Mouse (Mus musculus) lung, adult 2 months (tissue): ENCODE measurements around the gene Fbxw7. TPM values are rescaled to one million over a fixed set of nuclear protein-coding genes. Genes with fewer than 3 reads are reported as not detected.

Experiments
- DNase-seq: peaks from one replicate; pipeline ENCODE4 v3.0.0; 2022
- H3K4me1 ChIP-seq: fragments of 200-500 bp; 2 replicates; pipeline ENCODE4 v1.6.1; 2011; ENCODE audit warnings: low read length; ENCODE audit not compliant: control insufficient read depth, insufficient read depth
- H3K4me3 ChIP-seq: fragments of 200-500 bp; replicated peaks from 2 replicates; pipeline ENCODE3; 2011; ENCODE audit warnings: low read depth, mild to moderate bottlenecking, control low read depth, low read length; ENCODE audit errors: extremely low read depth
- CTCF ChIP-seq: fragments of 200-500 bp; IDR thresholded peaks from 2 replicates; pipeline ENCODE4 v1.5.1; 2011; ENCODE audit warnings: mild to moderate bottlenecking, low read length, control low read depth; ENCODE audit not compliant: insufficient read depth
- POLR2A ChIP-seq: fragments of 200-500 bp; IDR thresholded peaks from 2 replicates; pipeline ENCODE4 v1.6.1; 2011; ENCODE audit warnings: low read depth, mild to moderate bottlenecking, control low read depth, low read length, borderline replicate concordance; ENCODE audit errors: extremely low read depth
- WGBS: fragments of 180-500 bp; shearing (Covaris S2); methylation state at CpG from one replicate; pipeline ENCODE4 v1.1.7; 2018; 5-methylcytosine and 5-hydroxymethylcytosine counted together
- polyA plus RNA-seq: library from polyadenylated mRNA; depleted of rRNA; stranded (reverse); fragments of >200 nt; gene quantifications from 2 replicates; pipeline ENCODE4 v1.2.3, GENCODE M21; 2012

The Fbxw7 gene
- polyA plus RNA-seq, 1 experiment = 6.7 TPM

DNA sequence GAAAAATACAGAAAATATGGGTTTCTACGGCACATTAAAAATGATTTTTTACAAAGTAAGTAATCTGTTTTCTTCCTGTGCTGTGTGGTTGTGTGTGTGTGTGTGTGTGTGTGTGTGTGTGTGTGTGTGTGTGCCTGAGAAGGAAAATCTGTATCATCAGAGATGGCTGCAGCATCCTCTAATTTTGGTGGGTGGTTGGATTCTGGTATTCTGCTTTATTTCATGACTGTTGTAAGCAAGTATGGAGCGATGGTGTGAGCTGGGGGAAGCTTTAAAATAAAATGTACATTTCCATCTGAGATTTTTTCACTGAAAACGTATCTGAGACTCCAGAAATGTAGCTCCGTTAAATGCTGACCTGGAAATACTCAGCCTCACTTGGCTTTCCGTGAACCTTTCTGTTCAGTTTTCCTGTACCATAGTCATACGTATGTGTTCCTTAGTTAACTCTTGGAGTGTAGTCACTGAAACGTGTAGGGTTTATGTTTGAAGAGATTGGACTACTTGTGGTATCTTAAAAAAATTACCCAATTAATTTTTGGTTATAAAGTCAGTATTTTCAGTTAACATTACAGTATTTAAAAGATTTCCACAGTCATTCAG, 137.6 kb downstream of the Fbxw7 start:
- H3K4me3 ChIP-seq = no peak overlapping the region
- 64% methylated on average over 7 of the region's 7 CpGs for WGBS
- peaks cover 5% of the 10 kb centered on the region for H3K4me1 ChIP-seq
- DNase-seq = no peak
- TF ChIP-seq POLR2A (no peak), CTCF (no peak)

DNA sequence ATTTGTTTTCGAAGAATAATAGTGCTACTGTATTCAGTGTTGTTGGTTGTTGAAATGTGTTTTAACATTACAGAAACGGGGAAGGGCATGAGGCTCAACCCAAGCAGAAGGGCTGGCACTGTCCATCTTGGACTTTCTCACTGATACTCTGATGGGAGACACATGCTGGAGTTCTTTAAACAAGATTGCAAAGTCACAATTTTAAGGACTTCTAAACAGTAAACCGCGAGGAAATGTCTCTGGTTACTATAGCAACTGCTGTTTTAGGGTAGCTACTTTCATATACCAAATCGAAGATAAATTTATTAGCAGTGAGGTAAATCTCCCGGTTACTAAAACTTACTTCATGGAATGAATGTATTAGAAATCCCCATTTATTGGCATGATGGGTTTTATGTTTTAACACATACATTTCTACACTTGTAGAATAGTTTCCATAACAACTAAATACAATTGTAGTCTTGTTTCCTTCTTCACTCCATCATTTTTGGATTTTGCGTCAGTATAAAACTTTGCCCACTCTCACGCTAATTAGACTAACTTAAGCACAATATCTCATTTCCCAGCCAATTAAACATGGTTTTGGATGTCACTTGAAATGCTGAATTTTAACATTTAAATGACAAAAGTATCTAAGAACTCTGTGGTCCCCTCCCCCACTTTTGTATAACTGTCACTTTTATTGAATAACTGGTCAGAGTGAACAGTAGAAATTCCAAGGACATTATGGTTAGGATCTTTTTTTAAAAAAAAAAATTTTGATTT, 140.1 kb downstream of the Fbxw7 start:
- WGBS = 88% methylated on average over 8 of the region's 8 CpGs
- no peak overlapping the region for H3K4me3 ChIP-seq
- no peak for DNase-seq
- no peak for TF ChIP-seq POLR2A
- no peak for TF ChIP-seq CTCF
- peaks cover 5% of the 10 kb centered on the region for H3K4me1 ChIP-seq

DNA sequence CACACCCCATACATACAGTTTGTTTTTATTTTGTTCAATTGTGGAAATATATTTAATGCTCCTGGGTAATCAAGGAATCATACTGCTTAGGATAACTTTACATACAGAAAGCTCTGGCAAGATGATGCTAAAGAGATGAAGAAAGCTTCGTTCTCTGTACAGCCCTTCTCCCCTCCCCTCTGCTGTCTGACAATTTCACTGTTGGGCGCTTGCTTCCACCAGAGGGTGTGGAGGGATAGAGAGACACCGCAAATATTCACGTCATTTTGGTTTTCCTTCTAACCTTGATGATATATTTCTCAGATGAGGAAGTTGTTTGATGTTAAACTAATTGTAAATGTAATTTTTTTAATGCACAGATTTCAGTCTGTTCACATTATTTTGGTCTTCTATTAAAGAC, 140.8 kb downstream of the Fbxw7 start:
- 86% methylated on average over 4 of the region's 4 CpGs for WGBS
- H3K4me1 ChIP-seq = peaks cover 5% of the 10 kb centered on the region
- no peak for DNase-seq
- no peak overlapping the region for H3K4me3 ChIP-seq
- no peak for TF ChIP-seq POLR2A
- TF ChIP-seq CTCF = no peak

DNA sequence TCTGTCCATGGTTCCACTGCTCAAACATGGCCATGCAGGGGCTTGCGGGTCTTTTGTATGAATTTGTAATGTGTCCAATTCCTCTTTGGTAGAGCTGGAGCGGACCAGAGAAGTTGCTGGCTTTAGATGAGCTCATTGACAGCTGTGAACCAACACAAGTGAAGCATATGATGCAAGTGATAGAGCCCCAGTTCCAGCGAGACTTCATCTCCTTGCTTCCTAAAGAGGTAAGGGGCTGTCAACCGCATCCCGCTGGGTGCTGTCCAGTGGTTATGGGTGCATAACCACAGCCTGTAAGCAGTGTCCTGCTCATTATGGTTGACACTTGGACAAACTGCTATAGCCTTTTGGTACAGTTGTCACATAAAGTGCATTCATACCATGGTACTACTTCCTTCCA, 150.1 kb downstream of the Fbxw7 start:
- 95% methylated on average over 5 of the region's 5 CpGs for WGBS
- Histone ChIP-seq H3K4me3 (no peak overlapping the region), H3K4me1 (no peaks in the 10 kb centered on the region)
- no peak for TF ChIP-seq POLR2A
- TF ChIP-seq CTCF = no peak
- no peak for DNase-seq

DNA sequence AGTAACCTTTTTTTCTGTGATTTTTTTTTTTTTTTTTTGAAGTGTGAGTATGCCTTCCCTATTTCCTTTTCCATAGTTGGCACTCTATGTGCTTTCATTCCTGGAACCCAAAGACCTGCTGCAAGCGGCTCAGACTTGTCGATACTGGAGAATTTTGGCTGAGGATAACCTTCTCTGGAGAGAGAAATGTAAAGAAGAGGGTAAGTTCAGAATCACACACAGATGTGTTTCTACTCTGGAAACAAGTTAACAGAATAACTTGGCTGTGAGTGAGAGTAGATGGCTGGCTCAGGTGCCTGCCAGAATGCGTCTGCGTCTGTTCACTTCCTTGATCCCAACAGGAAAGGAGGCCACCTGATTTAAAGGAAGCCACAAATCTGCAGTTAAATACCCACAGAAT, 152.3 kb downstream of the Fbxw7 start:
- no peaks in the 10 kb centered on the region for H3K4me1 ChIP-seq
- no peak overlapping the region for H3K4me3 ChIP-seq
- DNase-seq = no peak
- TF ChIP-seq CTCF (no peak), POLR2A (no peak)
- 72% methylated on average over 4 of the region's 4 CpGs for WGBS

DNA sequence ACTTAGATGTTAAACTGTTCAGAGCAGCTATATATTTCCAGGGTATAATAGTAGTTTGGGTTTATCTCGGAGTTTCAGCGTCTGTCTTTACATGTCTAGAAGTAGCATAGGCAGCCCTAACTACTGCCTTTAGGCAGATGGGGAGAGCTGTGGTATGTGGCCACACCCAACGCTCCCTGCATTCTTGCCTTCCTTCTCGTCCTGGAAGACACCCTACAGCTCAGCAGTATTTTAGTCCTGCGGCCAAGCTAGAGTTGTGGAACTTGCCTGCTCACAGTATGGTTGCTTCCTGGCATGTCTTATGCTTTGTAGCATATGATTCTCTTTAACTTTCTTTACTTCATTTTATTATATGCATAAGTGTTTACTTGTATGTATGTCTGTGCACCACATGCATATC, 156.5 kb downstream of the Fbxw7 start:
- 72% methylated on average over 5 of the region's 5 CpGs for WGBS

DNA sequence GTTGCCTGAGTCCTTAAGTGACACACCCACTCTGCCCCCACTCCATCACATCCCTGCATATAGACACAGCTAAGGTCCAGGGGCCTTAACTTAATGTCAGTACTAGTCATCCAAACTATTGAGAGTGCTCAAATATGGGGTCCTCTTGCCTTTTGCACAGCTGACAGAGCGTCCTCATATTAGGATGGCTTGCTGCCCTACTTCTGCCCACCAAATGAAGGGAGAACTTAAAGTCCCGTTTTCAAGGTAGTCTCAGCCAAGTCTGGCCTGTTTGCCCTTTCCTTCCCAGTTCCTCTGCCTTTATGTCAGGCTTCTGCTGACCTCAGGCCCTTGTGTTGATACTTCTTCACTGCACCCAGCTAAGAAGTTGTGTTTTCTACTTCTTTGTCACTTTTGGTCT, 157.8 kb downstream of the Fbxw7 start:
- 90% methylated on average over 2 of the region's 2 CpGs for WGBS
- DNase-seq = no peak

More for the DNA sequence above, 156.5 kb downstream of the Fbxw7 start:
- no peak overlapping the region for H3K4me3 ChIP-seq
- DNase-seq = no peak
- TF ChIP-seq CTCF (no peak), POLR2A (no peak)
- no peaks in the 10 kb centered on the region for H3K4me1 ChIP-seq

DNA sequence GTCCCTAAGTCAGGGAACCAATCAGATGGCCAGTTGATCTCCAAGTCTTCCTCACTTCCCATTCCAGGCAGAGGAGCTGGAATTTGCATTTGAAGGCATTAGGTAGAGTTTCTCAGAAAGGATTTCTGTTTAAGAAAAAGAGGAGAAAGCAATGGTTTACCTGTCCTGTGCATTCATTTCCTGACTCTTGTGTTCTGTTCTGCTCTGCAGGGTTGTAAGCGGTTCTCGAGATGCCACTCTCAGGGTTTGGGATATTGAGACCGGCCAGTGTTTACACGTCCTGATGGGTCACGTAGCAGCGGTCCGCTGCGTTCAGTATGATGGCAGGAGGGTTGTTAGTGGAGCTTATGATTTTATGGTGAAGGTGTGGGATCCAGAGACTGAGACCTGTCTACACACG, 159.1 kb downstream of the Fbxw7 start:
- no peak for DNase-seq
- no peak overlapping the region for H3K4me3 ChIP-seq
- H3K4me1 ChIP-seq = no peaks in the 10 kb centered on the region
- 92% methylated on average over 9 of the region's 9 CpGs for WGBS
- TF ChIP-seq POLR2A = no peak

More for the DNA sequence above, 157.8 kb downstream of the Fbxw7 start:
- no peak for TF ChIP-seq POLR2A
- no peak for TF ChIP-seq CTCF
- Histone ChIP-seq H3K4me3 (no peak overlapping the region), H3K4me1 (no peaks in the 10 kb centered on the region)

DNA sequence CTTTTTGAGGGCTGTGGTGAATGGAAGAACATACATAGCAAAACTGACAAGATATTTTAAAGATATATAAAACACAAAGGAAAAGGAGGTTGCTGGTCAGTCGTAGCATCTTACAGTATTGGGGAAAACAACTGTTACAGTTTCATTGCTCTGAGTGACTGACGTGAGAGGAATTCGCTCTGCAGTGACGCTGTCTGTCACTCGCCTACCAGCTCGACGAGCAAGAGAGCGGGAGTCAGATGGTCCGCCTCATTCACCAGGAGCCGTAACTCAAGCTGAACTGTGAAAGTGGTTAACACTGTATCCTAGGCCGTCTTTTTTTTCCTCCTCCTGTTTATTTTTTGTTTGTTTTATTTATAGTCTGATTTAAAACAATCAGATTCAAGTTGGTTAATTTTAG, 163.6 kb downstream of the Fbxw7 start:
- TF ChIP-seq POLR2A (no peak), CTCF (no peak)
- H3K4me3 ChIP-seq = no peak overlapping the region
- 90% methylated on average over 11 of the region's 11 CpGs for WGBS
- no peak for DNase-seq
- H3K4me1 ChIP-seq = no peaks in the 10 kb centered on the region

DNA sequence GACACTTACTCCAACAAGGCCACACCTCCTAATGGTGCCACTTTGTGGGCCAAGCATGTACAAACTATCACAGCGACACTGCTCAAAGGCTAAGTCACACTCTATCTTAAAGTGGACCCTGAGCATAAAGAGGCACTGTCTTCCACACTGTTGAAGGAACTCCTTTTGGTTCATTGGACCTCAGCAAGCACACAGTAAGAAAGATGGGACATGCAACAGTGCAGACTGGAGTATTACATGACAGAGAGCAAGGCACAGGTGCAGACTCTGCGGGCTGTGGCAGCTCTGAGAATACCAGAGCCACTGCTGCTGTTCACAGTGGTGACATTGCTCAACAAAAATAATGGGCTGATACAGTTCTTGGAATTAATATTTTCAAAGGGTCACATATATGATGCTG, 165.1 kb downstream of the Fbxw7 start:
- Histone ChIP-seq H3K4me3 (no peak overlapping the region), H3K4me1 (no peaks in the 10 kb centered on the region)
- WGBS = 100% methylated on average over 2 of the region's 2 CpGs
- DNase-seq = no peak
- no peak for TF ChIP-seq CTCF
- no peak for TF ChIP-seq POLR2A

DNA sequence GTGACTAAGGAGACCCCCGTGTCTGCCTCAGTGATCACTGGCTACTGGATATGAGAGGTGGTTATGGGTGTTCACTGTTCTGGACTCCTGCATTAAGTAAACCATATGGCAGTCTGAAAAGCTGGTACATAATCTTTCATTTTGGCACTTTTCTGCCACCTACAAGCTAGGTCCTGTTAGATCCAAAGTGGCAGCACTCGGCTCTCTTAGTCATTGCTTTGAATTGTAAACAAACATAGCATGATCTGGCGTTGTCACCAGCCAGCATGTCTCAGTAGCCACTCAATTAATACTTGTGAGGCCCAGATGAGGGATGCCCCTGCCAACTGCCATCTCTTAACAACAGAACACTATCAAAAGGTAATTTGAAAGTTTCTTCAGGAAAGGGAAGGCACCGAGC, 167.6 kb downstream of the Fbxw7 start:
- no peak for DNase-seq
- TF ChIP-seq CTCF = no peak
- no peak for TF ChIP-seq POLR2A
- H3K4me3 ChIP-seq = no peak overlapping the region
- no peaks in the 10 kb centered on the region for H3K4me1 ChIP-seq
- 26% methylated on average over 4 of the region's 4 CpGs for WGBS
